Mouse (Mus musculus) bone marrow macrophage, adult 2 months (primary cell): ENCODE measurements around the gene Hba-x.

ENCODE experiments used
- CTCF ChIP-seq: IDR thresholded peaks from 2 replicates; pipeline ENCODE4 v1.5.1; 2012; ENCODE audit warnings: low read depth, mild to moderate bottlenecking, low read length, moderate library complexity
- POLR2A ChIP-seq: IDR thresholded peaks from 2 replicates; pipeline ENCODE4 v1.6.1; 2012; ENCODE audit warnings: mild to moderate bottlenecking, low read depth, low read length, borderline replicate concordance

DNA sequence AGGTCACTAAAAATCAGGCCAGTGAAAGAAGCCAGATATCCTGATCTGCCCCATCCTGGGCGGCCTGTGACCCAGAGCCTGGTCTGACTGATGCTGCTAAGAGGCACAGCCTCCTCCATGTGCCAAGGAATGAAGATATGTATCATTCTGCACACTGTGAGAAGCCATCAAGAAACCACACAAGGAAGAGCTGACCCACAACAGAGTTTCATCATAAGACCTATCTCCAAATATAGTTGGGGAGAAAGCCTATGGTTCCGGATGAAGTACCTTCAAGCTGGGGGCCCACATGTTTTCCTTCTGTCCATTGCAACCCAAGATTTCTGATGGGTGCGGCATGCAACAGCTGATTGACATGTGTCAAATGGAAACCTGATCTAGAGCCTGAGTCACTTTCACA, 39.8 kb downstream of the Hba-x start:
- TF ChIP-seq CTCF: no peak
- no peak for TF ChIP-seq POLR2A
